Mouse (Mus musculus) bone marrow macrophage, adult 2 months (primary cell): Measurements from ENCODE around the gene Zfyve28.

Experiments used
- CTCF ChIP-seq: IDR thresholded peaks from 2 replicates; pipeline ENCODE4 v1.5.1; 2012; ENCODE audit warnings: low read depth, mild to moderate bottlenecking, low read length, moderate library complexity
- POLR2A ChIP-seq: IDR thresholded peaks from 2 replicates; pipeline ENCODE4 v1.6.1; 2012; ENCODE audit warnings: mild to moderate bottlenecking, low read depth, low read length, borderline replicate concordance

DNA sequence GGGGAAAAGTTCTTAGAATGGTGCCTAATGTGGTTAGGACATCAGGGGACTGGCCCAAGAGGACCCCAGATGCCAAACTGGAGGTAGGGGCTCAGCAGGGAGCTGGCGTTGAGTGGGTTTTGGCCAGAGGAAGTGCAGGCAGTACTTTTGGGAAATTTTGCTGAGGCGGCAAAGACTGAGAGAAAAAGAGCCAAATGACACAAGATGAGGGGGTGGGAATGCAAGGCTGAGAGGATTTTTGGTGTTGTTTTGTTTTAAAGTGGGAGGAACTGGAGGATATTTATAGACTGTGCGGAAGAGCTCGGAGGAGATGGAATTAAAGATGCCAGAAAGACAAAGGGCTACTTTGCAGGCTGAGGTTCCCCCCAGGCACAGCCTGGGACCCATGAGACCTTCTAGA is 117.5 kb downstream of the Zfyve28 start:
- TF ChIP-seq CTCF (no peak), POLR2A (no peak)
